Mouse (Mus musculus): Measurements from ENCODE around the gene Arhgef15.

DNA sequence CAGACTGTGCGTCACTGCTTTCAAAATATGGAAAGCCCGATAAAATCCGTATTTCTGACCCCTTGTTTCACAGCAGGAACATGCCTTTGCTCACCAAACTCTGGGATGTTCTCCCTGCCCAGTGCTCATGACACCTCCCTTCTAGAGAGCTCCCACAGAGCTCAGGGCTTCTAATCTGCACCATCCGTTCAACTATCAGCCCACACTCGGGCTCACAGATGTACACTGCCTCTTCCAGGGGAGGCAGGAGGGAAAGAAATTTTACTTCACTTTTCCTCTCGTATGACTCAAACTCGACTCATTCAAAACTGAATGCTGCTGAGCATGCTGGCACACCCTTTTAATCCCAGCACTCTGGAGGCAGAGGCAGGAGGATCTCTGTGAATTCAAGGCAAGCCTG lies 47.9 kb upstream of the Arhgef15 start:
- no peak for TF ChIP-seq CTCF (IDR thresholded peaks at IDR 0.05; ENCODE audit: borderline replicate concordance, control insufficient read depth, extremely low read depth, insufficient read depth, low read length, poor library complexity)
- TF ChIP-seq POLR2A (IDR thresholded peaks at IDR 0.05; ENCODE audit: control insufficient read depth, extremely low read depth, insufficient read depth, low read length, poor library complexity) = no peak

All from thymus, adult 2 months (tissue).